Mouse (Mus musculus) retina, adult 2 months (tissue): ENCODE measurements around the gene Thumpd3.
A peak's percentile ranks its signal among the peaks of the same experiment; 100 is the strongest.

Source experiments
- DNase-seq: peaks from one replicate; pipeline ENCODE4 v3.0.0-alpha.2; 2012; ENCODE audit warnings: low read depth, low spot score

The Thumpd3 gene

DNA sequence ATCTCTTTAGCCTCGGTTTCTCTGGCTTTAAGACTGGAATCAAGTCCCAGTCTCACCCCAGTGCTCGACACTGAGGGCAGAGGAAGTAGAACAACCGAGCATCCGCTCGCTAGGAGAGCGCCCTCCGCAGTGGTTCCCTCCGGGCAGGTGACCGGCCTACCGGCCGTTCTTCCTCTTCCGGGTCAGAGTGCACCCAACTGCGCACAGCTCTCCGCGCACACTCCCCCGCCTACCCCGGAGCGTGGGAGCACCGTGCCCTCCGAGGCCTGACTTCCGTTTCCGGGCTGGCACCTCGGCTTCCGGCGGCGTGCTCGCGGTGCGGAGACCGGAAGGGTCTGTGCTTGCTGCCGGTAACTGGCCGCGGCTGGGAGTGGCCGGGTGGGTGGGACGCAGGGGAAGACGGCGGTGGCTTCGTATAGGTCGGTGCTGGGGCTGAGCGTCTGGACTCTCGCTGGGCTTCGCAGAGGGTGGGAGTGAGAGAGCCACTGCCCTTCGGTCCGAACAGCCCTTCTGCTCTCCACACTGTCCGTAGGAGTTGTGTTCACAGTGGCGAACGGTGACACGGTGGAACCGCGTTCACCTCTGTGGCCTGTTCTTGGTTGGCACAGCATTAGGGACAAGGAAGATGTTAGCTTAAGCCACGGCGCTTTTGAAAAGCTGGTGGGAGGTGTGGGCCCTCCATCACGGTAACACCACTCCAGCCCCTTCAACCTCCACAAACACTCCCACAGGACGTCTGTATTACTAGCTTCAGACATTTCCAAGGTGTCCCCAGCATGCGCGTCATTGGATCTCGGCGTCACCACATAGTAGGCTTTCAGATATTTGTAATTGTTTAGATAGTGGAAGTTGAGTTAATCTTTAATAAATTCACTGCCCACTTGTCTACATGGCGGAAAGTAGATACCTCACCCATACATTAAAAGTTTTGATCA lies at the start of gene Thumpd3:
Thumpd3 (plus strand) TSS at position 185 of the 935 bp plus-strand sequence.
- DNase-seq = peak; percentile 96

DNA sequence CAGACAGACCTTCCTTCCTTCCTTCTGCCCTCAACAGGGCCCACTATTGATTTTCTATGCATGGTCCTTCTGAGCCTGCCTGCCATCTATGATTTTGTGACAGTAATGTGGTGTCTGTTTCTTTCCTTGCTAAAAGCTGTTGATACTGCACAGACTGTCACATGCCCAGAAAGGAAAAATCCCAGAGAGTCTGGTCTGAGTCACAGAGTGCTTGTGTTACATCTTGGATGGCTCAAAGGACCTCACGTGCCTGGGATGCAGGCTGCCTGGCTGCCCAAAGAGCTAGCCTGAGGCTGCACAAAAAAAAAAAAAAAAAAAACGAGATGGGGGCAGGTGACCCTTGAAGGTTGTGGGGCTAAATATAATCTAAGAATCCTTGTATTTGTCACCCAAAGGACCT lies 46.8 kb upstream of the Thumpd3 start:
- no peak for DNase-seq

DNA sequence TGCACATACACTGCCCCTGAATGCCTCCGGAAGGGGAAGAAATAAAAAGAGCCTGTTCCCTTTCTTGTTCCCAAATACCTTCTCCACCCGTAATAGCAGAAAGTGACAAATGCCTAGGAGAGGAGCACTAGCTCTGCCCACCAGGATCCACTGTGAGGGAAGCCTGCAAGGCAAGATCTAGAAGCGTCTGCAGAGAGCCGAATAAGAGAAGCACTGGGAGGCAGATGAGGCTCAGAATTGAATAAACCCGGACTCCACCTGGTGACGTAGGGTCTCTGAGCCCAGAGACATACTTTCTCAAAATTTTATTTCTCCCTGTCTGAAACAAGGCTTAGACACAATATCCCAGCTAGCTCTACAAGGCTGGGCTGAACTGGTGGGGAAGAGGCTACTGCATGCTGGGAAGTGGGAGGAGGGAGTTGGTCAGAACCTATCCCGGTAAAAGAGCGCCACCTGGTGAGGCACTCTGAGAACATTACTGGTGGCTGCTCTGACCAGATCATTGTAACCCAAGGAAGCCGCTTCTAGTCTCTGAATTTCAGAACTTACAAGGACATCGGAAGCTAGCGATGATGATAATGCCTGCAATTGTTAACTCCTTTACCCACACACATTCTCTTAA lies 45.2 kb upstream of the Thumpd3 start:
- peak; percentile 80 for DNase-seq

DNA sequence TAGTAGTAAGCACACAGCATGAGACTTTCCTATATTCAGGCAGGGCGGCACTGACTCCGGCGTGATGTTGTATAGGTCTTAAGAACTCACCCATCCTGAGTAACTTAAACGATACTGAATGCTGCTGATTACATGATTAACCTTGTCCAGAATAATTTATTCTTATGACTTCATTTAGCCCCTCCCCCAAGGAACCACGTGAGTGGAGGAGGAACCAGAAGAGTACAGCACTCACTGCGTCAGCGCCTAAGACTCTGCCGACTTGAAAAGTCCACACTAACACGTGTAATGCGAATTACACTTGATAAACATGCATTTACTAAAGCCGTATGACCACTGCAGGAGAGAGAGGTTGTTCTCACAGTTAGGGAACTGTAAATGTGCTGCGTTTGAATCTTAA lies 44.3 kb upstream of the Thumpd3 start:
- DNase-seq = no peak

DNA sequence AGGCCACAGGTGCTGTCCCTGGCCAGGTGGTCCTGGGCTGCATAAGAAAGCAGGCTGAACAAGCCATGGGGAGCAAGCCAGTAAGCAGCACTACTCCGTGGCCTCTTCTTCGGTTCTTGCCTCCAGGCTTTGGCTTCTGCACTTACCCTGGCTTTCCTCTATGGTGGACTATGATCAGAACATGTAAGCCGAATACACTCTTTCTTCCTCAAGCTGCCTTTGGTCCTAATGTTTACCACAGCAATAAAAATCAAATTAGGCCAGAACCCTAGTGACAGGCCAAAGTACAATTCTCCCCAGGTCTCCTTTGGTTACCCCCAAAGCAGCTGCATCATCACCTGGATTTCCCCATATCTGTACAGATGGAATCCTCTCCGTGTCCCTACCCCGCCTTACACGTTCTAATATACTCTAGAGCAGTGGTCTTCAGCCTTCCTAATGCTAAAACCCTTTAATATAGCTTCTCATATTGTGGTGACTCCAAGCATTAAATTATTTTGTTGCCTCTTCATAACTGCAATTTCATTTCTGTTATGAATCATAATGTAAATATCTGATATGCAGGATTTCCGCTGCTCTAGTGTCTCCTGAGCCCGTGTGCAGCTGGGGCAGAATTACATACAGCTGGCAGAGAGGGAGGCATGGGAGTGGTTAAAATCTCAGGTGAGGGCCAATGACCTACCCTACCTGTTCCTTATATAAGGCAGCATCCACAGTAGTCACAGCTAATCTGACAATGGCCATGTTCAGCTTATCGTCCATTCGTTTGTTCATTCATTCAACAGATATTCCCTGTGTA lies 42.5 kb upstream of the Thumpd3 start:
- no peak for DNase-seq

DNA sequence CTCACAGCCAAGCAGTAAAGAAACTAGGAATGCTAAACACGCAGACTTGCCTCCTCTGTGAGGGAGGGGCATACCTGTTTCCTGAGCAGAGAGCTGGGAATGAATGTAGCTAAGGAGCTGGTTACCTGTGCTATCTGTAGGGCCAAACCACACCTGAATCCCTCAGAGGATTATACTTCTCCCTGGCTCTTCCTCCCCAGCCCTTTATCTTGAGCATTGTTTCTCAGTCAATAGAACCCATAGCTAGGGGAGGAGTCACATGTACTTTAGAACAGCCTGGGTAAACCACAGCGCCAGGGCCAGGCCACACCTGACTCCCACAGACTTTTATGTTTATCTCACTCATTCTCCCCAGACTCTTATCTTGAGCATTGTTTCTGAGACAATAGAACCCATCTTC lies 39.2 kb upstream of the Thumpd3 start:
- no peak for DNase-seq

DNA sequence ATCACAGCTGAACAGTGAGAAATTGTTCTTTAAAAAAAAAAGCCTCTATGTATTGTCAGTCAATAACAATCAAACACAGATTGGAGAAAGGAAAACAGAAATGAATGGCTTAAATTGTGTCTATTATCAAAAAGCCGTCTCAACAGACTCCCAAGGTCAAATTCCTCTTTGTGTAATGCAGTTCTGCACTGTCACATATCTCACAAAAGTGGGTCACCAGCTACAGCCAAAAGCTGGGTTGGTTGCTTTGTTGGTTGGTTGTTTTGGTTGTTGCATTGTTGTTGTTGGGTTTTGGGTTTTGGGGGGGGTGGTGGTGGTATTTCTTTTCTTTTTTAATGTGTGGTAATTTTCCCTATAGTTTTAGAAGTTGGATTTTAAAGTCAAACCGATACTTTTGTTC lies 34.1 kb upstream of the Thumpd3 start:
- DNase-seq = no peak

DNA sequence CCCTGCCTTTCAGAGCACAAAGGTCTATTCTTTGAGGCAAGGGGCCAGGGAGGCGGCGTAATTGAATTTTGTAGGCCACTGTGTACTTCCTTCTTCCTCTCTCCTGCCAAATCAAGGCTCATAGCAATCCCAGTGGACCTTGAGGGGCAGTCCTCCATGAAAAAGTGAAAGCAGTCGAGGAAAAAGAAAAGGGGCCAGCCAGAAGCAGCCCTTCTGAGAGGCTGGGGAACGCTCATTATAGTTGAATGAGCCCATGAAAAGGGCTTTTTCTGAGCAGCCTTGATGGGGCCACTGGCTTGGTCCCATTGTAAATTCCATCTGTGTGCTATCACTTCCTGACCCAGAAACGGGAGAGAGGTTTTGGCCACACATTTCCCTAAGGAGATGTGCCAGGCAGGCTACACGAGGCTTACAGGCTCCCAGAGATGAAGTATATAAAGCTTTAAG lies 33.5 kb upstream of the Thumpd3 start:
- DNase-seq = no peak

DNA sequence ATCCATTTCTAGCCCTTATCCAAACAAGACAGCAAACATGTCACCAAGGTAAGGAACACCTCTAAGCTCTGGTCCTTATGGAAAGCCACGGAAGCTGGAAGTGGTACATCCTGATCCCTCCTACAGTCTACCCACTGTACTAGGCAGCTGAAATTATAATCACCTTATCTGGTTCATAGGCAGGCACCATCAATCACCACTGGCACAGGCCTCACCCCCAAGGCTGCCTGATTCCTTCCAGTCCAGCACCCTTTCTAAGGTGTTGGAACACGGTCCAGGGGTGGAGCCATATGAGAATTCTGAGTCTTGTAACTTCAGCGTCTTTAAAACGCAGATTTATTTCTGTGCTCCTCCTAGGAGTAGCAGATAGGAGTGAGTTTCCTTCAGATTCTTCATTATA lies 32.5 kb upstream of the Thumpd3 start:
- no peak for DNase-seq

DNA sequence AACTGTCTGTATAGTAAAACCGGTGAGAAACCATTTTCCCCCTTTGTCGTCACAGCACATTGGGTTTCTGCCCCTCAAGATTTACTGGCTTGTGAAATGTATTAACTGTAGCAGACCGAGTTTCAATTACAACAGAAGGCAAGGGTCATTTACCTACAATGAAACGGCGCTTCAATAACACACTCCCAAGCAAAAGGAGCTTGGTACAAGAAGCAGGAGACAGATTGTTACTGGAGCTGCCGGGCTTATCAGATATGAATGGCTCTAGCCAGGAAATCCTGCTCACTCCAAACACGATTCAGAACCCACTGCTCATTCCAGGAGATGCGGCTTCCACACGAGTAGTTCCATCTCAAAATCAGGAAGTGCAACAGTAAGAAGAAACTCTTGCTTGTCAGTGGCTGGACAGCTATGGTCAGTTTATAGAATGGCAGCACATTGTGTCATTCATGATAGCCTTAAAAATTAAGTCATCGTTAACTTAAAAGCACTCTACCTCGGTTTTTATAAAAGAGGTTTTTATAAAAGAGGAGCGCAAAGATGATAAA lies 28.5 kb upstream of the Thumpd3 start:
- DNase-seq = no peak

DNA sequence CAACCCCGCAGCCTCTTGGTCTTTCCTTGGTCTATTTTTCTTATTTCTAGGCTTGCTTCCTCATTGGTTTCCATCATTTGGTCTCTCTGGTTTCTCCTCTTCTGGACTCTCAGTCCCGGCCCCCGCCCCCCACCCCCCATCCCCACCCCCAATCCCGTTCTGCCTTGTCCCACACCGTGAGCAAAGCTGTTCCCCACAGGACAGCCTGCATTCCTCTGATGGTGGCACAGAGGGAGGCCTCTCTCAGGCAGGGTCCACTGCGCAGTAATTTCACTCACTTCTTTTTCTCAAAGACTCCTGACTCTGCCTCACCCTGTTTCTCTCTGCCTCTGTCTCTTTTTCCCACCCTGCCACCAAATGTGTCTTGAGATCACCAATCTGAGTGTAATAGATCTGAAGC lies 27.9 kb upstream of the Thumpd3 start:
- no peak for DNase-seq

DNA sequence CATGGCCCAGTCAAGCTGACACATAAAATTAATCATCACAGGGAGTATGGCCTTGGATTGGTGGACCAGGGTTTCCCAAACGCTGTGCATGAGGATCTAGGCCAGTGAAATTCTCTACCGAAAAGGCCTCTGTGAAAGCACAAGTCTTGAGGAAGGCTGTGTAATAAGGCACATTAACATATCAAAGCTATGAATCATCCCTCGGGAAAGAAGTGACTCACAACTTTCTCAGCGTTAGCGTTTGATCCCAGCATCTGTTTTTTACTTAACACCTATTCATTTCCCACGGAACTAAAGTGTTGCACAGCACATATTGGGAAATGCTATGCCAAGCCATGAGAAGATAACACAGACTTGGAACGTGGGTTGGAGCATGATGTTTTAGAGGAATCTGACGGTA lies 21.2 kb upstream of the Thumpd3 start:
- DNase-seq = no peak

DNA sequence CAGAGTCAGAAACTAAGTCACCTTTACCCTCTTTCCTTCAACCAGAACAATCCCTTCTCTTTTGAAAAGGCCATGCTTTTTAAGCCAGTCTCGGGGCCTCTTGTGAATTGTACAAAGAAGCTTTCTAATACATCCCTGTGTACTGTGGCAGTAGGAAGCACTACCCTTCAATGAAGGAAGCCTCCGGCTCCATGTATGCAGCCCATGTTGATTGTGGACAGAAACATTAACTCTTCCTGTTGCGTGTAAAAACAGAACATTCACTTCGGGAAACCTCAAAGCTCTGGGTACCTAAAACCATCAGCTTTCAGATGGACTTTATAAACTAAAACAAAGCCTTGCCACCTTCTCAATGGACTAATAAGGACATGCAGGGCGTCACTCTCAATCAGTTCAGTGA lies 20.3 kb upstream of the Thumpd3 start:
- DNase-seq = no peak

DNA sequence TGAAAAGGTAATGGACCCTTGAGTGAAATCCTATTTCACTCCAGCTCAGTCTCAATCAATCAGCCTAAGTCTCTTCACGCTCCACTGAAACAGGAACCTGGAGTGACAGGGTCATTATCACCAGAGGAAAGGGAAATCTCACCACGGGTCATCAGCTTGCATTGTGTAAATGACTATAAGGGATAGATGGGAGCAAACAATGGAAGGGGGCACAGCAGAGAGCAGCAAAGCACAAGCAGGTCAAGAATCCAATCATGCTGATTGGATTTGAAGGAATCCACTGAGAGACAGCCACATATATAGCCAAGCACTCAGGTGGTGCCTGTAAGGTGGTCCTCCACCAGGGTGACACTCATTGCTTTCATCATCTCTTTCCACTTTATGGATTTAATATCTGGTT lies 18.6 kb upstream of the Thumpd3 start:
- DNase-seq = no peak

DNA sequence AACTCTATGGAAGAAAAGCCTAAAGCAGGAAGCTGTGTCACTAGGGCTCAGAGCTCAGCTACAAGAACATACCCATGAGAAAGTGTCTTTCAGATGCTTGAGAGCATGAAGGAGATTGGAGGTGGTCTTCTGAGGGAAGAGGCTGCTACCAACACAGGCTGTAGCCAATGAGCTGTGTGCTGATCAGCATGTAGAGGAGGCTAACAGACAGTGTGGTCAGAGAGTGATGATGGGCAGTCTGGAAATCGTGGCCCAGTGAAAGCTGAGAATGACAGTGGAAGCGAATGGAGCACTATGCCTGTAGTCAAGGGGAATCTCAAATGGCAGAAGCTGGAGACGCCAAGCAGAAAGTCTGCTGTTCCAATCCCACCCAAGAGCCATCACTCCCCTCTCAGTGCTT lies 17.0 kb upstream of the Thumpd3 start:
- no peak for DNase-seq

DNA sequence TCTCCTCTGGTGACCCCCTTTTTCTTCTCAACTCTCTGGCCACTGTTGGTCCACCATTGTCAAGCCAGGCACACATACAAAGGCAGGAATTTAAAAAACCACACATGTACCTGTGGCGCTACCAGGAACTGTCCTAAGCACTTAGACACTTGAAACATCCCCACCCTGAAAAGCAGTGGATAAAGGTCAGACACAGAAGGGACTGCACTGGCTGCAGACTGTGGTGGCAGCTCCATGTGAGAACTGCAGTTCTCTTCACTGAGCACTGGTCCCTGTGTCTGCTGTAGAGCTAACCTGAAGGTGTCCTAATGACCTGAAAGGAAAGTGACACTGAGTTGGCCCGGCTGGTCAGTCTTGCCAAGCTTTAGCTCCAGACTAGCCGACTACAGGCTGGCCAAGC lies 15.5 kb upstream of the Thumpd3 start:
- no peak for DNase-seq

DNA sequence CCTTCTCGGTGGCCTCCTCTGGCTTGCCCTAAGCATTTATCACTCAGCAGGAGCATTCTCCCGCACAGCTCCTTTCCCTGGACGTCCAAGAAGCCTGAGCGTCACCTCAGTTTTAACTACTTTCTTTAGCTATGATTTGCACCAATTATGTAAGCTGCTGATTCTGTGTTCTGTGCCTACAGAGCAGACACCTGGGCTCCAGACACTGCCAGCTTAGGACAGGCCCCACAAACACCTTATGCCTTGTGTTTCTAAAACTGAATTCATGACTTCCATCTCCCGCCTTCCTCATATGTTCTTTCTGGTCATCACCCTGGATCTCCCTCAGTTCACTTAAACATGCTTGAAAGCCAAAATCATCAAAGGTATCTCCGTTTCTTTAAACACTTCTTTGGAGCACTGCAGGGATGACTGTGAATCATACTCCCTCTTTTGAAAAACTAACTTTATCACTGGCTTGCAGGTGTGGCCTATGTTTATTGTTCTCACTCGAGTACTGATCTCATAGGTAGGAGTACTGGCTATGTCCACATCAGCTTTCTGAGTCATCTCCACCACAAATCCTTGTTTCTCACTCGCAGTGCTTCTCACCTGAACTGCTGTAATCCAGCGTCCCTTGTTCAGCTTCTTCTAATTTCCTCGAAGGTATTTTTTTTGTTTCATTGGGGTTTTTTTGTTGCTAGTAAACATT lies 14.9 kb upstream of the Thumpd3 start:
- DNase-seq = no peak

DNA sequence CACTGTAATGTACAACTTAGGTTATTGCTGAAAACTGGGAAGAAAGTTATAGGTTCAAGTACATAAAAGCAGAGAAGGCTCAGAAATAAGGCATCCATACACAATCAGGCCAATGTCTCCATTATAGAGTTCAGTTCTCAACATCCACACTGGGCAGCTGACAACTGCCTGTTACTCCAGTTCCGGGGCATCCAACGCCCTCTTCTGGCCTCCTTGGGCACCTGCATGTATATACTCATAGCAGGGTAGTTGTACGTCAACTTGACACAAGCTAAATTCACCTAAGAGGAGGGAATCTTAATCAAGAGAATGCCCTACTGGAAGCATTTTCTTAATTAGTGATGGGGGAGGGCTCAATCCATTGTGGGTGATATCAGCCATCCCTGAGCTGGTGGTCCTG lies 13.9 kb upstream of the Thumpd3 start:
- DNase-seq = no peak

DNA sequence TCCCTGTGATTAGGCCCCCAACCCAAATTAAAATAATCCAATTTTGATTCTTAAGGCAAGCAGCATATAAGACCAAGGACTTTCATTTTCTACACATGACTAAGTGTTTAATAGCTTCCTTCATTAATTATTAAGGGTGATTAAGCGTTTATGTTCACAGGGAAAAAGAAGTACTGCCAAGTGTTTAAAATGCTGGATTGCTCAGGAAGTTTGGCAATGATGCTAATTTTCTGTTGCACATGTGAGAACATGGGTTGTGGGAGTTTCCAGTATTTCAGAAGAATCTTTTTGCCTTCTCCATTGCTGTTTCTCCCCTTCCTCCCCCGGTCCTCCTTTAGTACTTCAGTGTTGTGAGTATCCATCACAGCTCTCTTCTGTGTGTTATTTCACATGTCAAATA lies 12.8 kb upstream of the Thumpd3 start:
- DNase-seq = no peak

DNA sequence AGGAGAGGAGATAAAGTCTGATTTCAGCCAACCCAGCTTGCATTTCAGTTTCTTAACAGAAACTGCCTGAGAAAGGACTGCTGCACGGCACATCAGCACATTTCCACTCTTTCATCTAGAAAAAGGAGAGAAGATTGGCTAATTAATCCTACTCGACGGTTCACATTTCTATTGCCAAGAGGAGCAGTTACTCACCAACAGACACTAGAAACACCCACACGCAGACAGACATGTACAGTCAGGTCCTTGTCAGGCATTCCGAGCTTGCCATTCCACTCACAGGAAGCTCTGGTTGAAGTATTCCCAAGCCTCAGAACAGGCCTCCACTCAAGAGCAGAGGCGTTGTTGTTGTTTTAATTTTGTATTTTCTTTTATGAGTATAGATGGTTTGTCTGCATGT lies 11.6 kb upstream of the Thumpd3 start:
- no peak for DNase-seq

DNA sequence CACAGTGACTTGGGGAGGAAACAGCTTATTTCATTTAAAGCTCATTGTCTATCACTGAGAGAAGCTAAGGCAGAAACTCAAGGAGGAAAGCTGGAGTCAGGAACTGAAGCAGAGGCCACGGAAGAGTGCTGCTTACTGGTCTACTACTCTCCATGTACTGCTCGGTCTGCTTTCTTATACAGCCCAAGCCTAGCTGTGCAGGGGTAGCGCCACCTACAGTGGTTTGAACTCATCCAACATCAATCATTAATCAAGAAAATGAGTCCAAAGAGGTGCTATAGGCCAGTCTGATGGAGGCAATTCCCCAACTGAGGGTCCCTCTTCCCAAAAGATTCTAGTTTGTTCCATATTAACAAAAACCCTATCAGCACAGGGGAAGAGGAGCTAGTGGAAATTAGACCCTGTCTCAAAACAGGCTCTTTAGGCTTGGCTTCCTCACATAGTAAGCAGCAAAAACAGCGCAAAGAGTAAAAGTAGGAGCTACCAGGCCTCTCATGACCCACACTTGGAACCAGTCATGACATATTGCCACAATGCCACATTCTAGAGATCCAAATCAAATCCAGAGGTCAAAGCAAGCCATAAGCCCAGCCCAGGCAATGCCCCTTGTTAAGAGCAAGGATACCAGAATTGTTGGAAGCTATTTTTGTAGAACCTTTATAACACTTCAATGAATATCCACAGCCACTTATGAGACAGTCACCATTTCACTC lies 9.4 kb upstream of the Thumpd3 start:
- DNase-seq = no peak
